Mouse (Mus musculus) thymus, postnatal 25 days (tissue): Measurements from ENCODE around the gene Tut4.

Experiments
- DNase-seq: peaks from one replicate; pipeline ENCODE4 v3.0.0; 2022

Tut4 gene

GRCm38 (mm10) chr4:108539701-108540100 lies 80.5 kb downstream of the Tut4 start:
- DNase-seq = no peak

- DNase-seq = no peak
Measured at GRCm38 (mm10) chr4:108565026-108565425, 105.8 kb downstream of the Tut4 start.

- DNase-seq = no peak
Measured at GRCm38 (mm10) chr4:108572644-108573043, 113.4 kb downstream of the Tut4 start.

GRCm38 (mm10) chr4:108578840-108579742 lies 119.9 kb downstream of the Tut4 start, which contains the start of the genes Prpf38a and Orc1:
Gene Prpf38a (minus strand): TSS chr4:108579336.
Gene Orc1 (plus strand): TSS chr4:108579423.
- DNase-seq = peak; percentile 98

- no peak for DNase-seq
Measured at GRCm38 (mm10) chr4:108579743-108580411, 120.7 kb downstream of the Tut4 start.

GRCm38 (mm10) chr4:108593376-108593775 lies 134.2 kb downstream of the Tut4 start:
- no peak for DNase-seq

- no peak for DNase-seq
Measured at GRCm38 (mm10) chr4:108595785-108596184, 136.6 kb downstream of the Tut4 start.

GRCm38 (mm10) chr4:108598306-108598705 lies 139.1 kb downstream of the Tut4 start:
- no peak for DNase-seq

- no peak for DNase-seq
Measured at GRCm38 (mm10) chr4:108601870-108602269, 142.6 kb downstream of the Tut4 start.

GRCm38 (mm10) chr4:108608651-108609050 lies 149.4 kb downstream of the Tut4 start:
- no peak for DNase-seq
